Mouse (Mus musculus) stomach, postnatal 0 days (tissue): ENCODE results near the gene Eif2ak3. TPM values are rescaled to one million over a fixed set of nuclear protein-coding genes. Genes with fewer than 3 reads are reported as not detected.

Experiments
- ATAC-seq: fragments of 200-750 bp; cut with Nextera tagmentation; 2 replicates; pipeline ENCODE4 v1.8.0; 2017; ENCODE audit not compliant: low FRiP score, low TSS enrichment
- DNase-seq: peaks from one replicate; pipeline ENCODE4 v3.0.0-alpha.2; 2016; ENCODE audit warnings: low spot score
- H3K27ac ChIP-seq: fragments of 300-500 bp; sonication (generic); replicated peaks from 2 replicates; pipeline ENCODE4 v1.5.1; 2014; ENCODE audit warnings: mild to moderate bottlenecking, control low read depth
- H3K27me3 ChIP-seq: fragments of 300-500 bp; sonication (generic); 2 replicates; pipeline ENCODE4 v1.6.1; 2014; ENCODE audit warnings: low read length; ENCODE audit not compliant: control insufficient read depth, insufficient read depth
- H3K36me3 ChIP-seq: fragments of 300-500 bp; sonication (generic); 2 replicates; pipeline ENCODE4 v1.6.1; 2014; ENCODE audit warnings: low read length, mixed read lengths; ENCODE audit not compliant: control insufficient read depth, insufficient read depth
- H3K4me1 ChIP-seq: fragments of 300-500 bp; sonication (generic); replicated peaks from 2 replicates; pipeline ENCODE4 v1.6.1; 2014; ENCODE audit warnings: antibody characterized with exemption; ENCODE audit not compliant: control insufficient read depth, insufficient read depth
- H3K4me2 ChIP-seq: fragments of 300-500 bp; sonication (generic); replicated peaks from 2 replicates; pipeline ENCODE4 v1.6.1; 2014; ENCODE audit warnings: low read depth, mild to moderate bottlenecking, control low read depth, moderate library complexity
- H3K4me3 ChIP-seq: fragments of 300-500 bp; sonication (generic); 2 replicates; pipeline ENCODE4 v1.5.1; 2014; ENCODE audit warnings: low read depth, low read length, control low read depth
- H3K9ac ChIP-seq: fragments of 300-500 bp; sonication (generic); 2 replicates; pipeline ENCODE4 v1.6.1; 2014; ENCODE audit warnings: mild to moderate bottlenecking, low read length, control low read depth, mixed read lengths
- H3K9me3 ChIP-seq: fragments of 300-500 bp; sonication (generic); 2 replicates; pipeline ENCODE4 v1.6.1; 2016; ENCODE audit warnings: low read length; ENCODE audit not compliant: control insufficient read depth
- CTCF ChIP-seq: IDR thresholded peaks from 2 replicates; pipeline ENCODE4 v1.5.1; 2016; ENCODE audit warnings: antibody characterized with exemption, low read depth, mild to moderate bottlenecking, moderate library complexity
- EP300 ChIP-seq: optimal IDR thresholded peaks from 2 replicates; pipeline ENCODE3; 2016; ENCODE audit warnings: antibody characterized with exemption
- WGBS: fragments of 180-500 bp; shearing (Covaris S2); extraction: QIAGEN DNeasy Blood & Tissue Kit; methylation state at CpG from one replicate; pipeline ENCODE4 v1.1.7; 2014; 5-methylcytosine and 5-hydroxymethylcytosine counted together
- polyA plus RNA-seq: library from polyadenylated mRNA; unstranded; fragments of >200 nt; fragmentation: Nextera tagmentation; extraction: Ambion mirVana; gene quantifications from 2 replicates; pipeline ENCODE4 v1.2.1, GENCODE M21; 2015

Eif2ak3 gene
- polyA plus RNA-seq, 1 experiment from 2014 or later = 7.6 TPM

GRCm38 (mm10) chr6:70805820-70806513 lies 38.3 kb upstream of the Eif2ak3 start:
- WGBS = 18% methylated on average over 13 of the region's 13 CpGs
- Histone ChIP-seq H3K27me3 (no peaks in the 10 kb centered on the region), H3K9ac (no peak overlapping the region), H3K4me1 (no peaks in the 10 kb centered on the region), H3K4me2 (peak overlapping the region; percentile 54), H3K9me3 (no peaks in the 10 kb centered on the region), H3K4me3 (peak overlapping the region; percentile 12; the same call in 1 of the 2 replicates), H3K36me3 (no peaks in the 10 kb centered on the region), H3K27ac (no peak overlapping the region)
- DNase-seq = peak; percentile 64
- ATAC-seq = peak; percentile 53
- TF ChIP-seq EP300 (no peak), CTCF (peak; percentile 90)

- ATAC-seq (no peak), DNase-seq (no peak)
- Histone ChIP-seq H3K9ac (no peak overlapping the region), H3K27me3 (no peaks in the 10 kb centered on the region), H3K4me3 (no peak overlapping the region), H3K4me2 (no peak overlapping the region), H3K36me3 (no peaks in the 10 kb centered on the region), H3K27ac (no peak overlapping the region), H3K9me3 (no peaks in the 10 kb centered on the region), H3K4me1 (no peaks in the 10 kb centered on the region)
- 78% methylated on average over 1 of the region's 1 CpGs for WGBS
- TF ChIP-seq CTCF = no peak
- no peak for TF ChIP-seq EP300
These were observed 37.8 kb upstream of the Eif2ak3 start for GRCm38 (mm10) chr6:70806514-70806912.

- Histone ChIP-seq H3K4me2 (no peak overlapping the region), H3K27ac (no peak overlapping the region), H3K36me3 (no peaks in the 10 kb centered on the region), H3K27me3 (no peaks in the 10 kb centered on the region), H3K9ac (no peak overlapping the region), H3K4me1 (peaks cover 2% of the 10 kb centered on the region; the same call in 1 of the 2 replicates), H3K4me3 (no peak overlapping the region), H3K9me3 (no peaks in the 10 kb centered on the region)
- no peak for DNase-seq
- no peak for TF ChIP-seq EP300
- TF ChIP-seq CTCF = no peak
- 92% methylated on average over 1 of the region's 1 CpGs for WGBS
- no peak for ATAC-seq
These were observed 33.8 kb upstream of the Eif2ak3 start for GRCm38 (mm10) chr6:70810524-70810923.

- no peaks in the 10 kb centered on the region for H3K27me3 ChIP-seq
- peak; percentile 44 for TF ChIP-seq EP300
- peak; percentile 94 for TF ChIP-seq CTCF
- H3K4me1 ChIP-seq = peaks cover 2% of the 10 kb centered on the region; the same call in 1 of the 2 replicates
- DNase-seq (peak; percentile 78), ATAC-seq (no peak)
- H3K9ac ChIP-seq = no peak overlapping the region
- no peak overlapping the region for H3K4me3 ChIP-seq
- H3K27ac ChIP-seq = peak overlapping the region; percentile 66
- H3K9me3 ChIP-seq = no peaks in the 10 kb centered on the region
- 9% methylated on average over 6 of the region's 6 CpGs for WGBS
- no peaks in the 10 kb centered on the region for H3K36me3 ChIP-seq
- H3K4me2 ChIP-seq = no peak overlapping the region
These were observed 32.5 kb upstream of the Eif2ak3 start for GRCm38 (mm10) chr6:70811557-70812525.

DNA sequence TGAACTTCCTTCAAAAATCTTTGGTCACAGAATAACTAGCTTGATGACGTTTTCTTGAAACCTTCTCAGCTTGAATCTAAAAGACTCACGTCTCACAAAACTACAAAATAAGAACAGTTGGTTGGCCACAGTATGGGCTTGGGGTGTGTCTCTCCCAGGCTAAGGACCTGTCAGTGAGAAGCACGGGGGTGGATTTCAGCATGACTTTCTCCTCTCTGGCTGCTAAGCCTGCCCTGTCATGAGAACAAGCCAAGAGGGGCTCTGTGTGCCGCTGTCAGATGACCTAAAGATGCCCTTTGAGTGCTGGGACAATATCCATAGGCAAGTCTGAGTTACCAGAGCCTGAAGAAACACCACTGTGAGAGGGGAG lies 31.8 kb upstream of the Eif2ak3 start:
- ATAC-seq = no peak
- H3K27ac ChIP-seq = peak overlapping the region; percentile 66
- 17% methylated on average over 4 of the region's 4 CpGs for WGBS
- no peak overlapping the region for H3K4me3 ChIP-seq
- H3K27me3 ChIP-seq = no peaks in the 10 kb centered on the region
- H3K36me3 ChIP-seq = no peaks in the 10 kb centered on the region
- no peak for DNase-seq
- no peak overlapping the region for H3K9ac ChIP-seq
- no peak overlapping the region for H3K4me2 ChIP-seq
- peaks cover 2% of the 10 kb centered on the region; the same call in 1 of the 2 replicates for H3K4me1 ChIP-seq
- no peaks in the 10 kb centered on the region for H3K9me3 ChIP-seq
- TF ChIP-seq EP300 = no peak
- no peak for TF ChIP-seq CTCF
